Mouse (Mus musculus): ENCODE measurements around the gene Pde11a. TPM values are rescaled to one million over a fixed set of nuclear protein-coding genes. Genes with fewer than 3 reads are reported as not detected.

Pde11a gene
- polyA plus RNA-seq, 1 experiment from 2014 or later, result 0.28 TPM

DNA sequence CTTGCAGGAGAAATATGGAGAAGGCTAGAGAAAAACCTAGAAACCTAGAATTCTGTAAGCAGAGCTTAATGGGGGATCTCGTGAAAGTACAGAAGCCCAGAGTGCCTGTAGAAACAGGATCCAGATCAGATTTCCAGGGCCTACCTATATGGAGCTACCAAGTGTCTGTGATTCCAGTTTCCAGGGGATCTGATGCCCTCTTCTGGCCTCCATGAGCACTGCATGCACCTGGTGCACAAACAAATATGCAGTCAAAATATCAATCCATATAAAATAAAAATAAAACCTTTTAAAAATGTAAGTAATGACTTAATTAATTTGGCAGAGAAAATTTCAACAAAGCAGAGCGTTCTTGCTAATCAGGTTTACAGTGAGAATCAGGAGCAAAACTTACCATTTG is 23.5 kb upstream of the Pde11a start:
- no peak overlapping the region for H3K4me3 ChIP-seq
- 39% methylated on average over 2 of the region's 2 CpGs for WGBS
- no peak overlapping the region for H3K9ac ChIP-seq
- no peaks in the 10 kb centered on the region for H3K9me3 ChIP-seq
- H3K36me3 ChIP-seq, result no peaks in the 10 kb centered on the region
- H3K27me3 ChIP-seq, result no peaks in the 10 kb centered on the region
- H3K27ac ChIP-seq, result no peak overlapping the region
- H3K4me1 ChIP-seq, result no peaks in the 10 kb centered on the region
- no peak overlapping the region for H3K4me2 ChIP-seq
- no peak for ATAC-seq (ENCODE audit: insufficient number of reproducible peaks, insufficient read depth, low FRiP score, low TSS enrichment, low read depth)

DNA sequence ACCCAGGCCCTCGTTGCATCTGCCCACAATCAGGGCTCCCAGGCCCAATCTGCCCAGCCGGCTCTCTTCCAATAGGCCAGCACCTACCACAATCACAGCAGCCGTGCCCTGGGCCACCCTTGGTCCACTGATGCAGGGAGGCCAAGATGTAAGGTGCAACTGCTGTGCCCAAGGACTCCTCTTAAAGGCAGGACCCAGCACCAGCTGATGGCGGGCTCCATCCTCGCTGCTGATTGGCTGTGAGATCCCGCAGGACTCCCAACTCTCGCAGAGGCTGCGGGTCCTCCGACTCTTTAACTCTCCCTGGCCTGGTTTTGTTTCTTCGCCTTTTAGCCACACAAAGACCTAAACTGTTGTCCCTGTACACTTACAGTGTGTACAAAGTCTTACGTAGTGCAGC is 21.7 kb upstream of the Pde11a start, which contains the start of gene Cyct:
Cyct (minus strand) TSS at position 225 of the 400 bp plus-strand sequence.
- ATAC-seq (ENCODE audit: insufficient number of reproducible peaks, insufficient read depth, low FRiP score, low TSS enrichment, low read depth), result no peak
- Histone ChIP-seq H3K27ac (no peak within 1 kb of the TSS), H3K4me3 (no peak within 1 kb of the TSS), H3K9ac (no peak within 1 kb of the TSS), H3K9me3 (no peaks in the 10 kb centered on the region), H3K36me3 (no peaks in the 10 kb centered on the region), H3K4me1 (no peaks in the 10 kb centered on the region), H3K27me3 (no peaks in the 10 kb centered on the region), H3K4me2 (no peak within 1 kb of the TSS)
- 86% methylated on average over 11 of the region's 11 CpGs for WGBS

DNA sequence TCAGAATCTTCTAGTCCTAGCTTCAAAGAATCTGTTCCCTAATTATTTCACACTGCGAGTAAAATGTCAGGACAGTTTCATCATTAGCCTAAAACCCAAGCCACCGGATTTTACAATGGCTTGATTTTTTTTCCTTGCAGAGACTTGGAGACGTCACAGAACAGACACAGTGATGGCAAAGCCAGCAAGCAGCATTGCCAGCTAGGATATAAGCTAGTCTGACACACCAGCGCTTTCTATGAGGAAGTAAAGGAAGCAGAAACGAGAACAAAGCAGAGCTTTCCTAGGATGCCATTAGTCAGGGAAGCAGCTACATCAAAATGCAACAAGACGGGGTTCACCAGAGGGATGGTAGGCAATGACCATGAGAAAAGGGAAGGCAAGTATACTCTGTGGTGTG is 9.3 kb upstream of the Pde11a start:
- no peaks in the 10 kb centered on the region for H3K9me3 ChIP-seq
- H3K4me2 ChIP-seq, result no peak overlapping the region
- no peak overlapping the region for H3K27ac ChIP-seq
- H3K36me3 ChIP-seq, result no peaks in the 10 kb centered on the region
- 75% methylated on average over 6 of the region's 6 CpGs for WGBS
- H3K4me3 ChIP-seq, result no peak overlapping the region
- H3K4me1 ChIP-seq, result no peaks in the 10 kb centered on the region
- no peaks in the 10 kb centered on the region for H3K27me3 ChIP-seq
- no peak for ATAC-seq (ENCODE audit: insufficient number of reproducible peaks, insufficient read depth, low FRiP score, low TSS enrichment, low read depth)
- no peak overlapping the region for H3K9ac ChIP-seq

DNA sequence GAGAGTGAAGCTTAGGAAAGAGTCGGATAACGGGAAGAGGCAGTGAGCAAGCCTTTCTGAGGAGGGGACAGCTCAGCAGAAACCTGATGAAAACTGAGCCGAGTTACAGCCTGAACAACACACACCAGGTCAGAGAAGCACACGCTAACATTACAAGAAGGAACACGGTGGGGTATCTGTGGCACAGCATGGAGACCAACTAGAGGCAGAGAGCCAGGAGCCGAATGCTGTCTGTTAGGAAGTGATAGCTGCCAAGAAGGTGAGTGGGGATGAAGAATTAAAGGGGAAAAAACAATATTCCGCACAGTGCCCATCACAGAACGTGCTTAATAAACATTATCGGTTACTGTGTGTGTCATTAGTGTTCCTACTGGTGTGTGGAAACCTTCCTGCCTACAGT is 3.6 kb upstream of the Pde11a start:
- Histone ChIP-seq H3K36me3 (no peaks in the 10 kb centered on the region), H3K27me3 (peaks cover 26% of the 10 kb centered on the region), H3K4me2 (no peak overlapping the region), H3K9me3 (no peaks in the 10 kb centered on the region), H3K4me1 (peaks cover 9% of the 10 kb centered on the region), H3K27ac (no peak overlapping the region), H3K4me3 (no peak overlapping the region), H3K9ac (no peak overlapping the region)
- WGBS, result 90% methylated on average over 9 of the region's 9 CpGs
- no peak for ATAC-seq (ENCODE audit: insufficient number of reproducible peaks, insufficient read depth, low FRiP score, low TSS enrichment, low read depth)

DNA sequence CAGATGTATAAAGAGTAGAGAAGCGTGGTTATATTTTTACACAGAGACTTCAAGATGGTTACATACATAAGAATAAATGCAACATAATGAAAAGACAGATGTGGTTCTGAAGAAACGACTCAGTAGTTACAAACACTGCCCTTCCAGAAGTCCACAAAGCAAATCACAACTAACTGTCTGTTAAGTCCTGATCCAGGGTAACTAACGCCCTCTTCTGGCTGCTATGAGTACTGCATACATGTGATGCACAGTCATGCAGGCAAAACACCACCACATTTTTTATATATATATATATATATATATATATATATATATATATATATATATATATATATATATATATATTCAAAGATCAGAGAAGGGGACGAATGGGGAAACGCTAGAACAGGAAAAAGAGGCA is 4.0 kb downstream of the Pde11a start:
- no peak for ATAC-seq (ENCODE audit: insufficient number of reproducible peaks, insufficient read depth, low FRiP score, low TSS enrichment, low read depth)
- Histone ChIP-seq H3K4me3 (no peak overlapping the region), H3K36me3 (no peaks in the 10 kb centered on the region), H3K4me1 (peaks cover 9% of the 10 kb centered on the region), H3K9ac (no peak overlapping the region), H3K27me3 (peaks cover 33% of the 10 kb centered on the region), H3K27ac (no peak overlapping the region), H3K4me2 (no peak overlapping the region), H3K9me3 (no peaks in the 10 kb centered on the region)
- 73% methylated on average over 5 of the region's 5 CpGs for WGBS

DNA sequence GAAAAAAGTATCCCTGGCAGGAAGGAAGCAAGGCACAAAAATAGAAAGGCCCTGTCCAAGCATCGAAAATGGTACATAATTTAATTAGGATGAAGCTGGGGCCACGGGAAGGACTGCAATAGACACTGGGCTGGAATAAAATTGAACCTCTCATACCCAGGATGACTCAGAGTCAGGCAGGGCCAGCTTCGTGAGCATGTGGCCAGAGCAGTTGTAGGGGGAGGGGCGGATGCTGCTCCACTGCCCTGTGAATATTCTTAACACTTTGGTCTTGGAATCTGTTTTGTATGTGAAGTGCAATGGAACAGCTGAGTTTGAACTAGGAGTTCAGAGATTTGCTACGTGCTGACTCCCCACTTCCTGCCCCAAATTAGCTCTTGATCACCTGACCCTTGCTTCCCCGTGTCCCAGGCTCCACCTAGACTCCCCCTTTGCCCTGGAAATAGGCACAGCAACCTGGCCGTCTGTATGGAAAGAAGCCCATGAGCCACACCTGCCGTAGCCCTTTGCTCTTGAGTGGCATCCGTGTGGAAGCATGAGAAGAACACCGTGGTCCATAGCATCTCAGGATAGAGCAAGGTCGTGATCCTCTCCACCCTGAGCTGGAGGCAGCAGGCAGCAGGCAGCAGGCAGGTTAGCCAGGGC is 6.3 kb downstream of the Pde11a start:
- no peak overlapping the region for H3K27ac ChIP-seq
- H3K4me2 ChIP-seq, result no peak overlapping the region
- no peaks in the 10 kb centered on the region for H3K4me1 ChIP-seq
- no peaks in the 10 kb centered on the region for H3K36me3 ChIP-seq
- no peak for ATAC-seq (ENCODE audit: insufficient number of reproducible peaks, insufficient read depth, low FRiP score, low TSS enrichment, low read depth)
- peaks cover 11% of the 10 kb centered on the region; the same call in 1 of the 2 replicates for H3K27me3 ChIP-seq
- no peaks in the 10 kb centered on the region for H3K9me3 ChIP-seq
- no peak overlapping the region for H3K9ac ChIP-seq
- WGBS, result 67% methylated on average over 11 of the region's 11 CpGs
- H3K4me3 ChIP-seq, result no peak overlapping the region

DNA sequence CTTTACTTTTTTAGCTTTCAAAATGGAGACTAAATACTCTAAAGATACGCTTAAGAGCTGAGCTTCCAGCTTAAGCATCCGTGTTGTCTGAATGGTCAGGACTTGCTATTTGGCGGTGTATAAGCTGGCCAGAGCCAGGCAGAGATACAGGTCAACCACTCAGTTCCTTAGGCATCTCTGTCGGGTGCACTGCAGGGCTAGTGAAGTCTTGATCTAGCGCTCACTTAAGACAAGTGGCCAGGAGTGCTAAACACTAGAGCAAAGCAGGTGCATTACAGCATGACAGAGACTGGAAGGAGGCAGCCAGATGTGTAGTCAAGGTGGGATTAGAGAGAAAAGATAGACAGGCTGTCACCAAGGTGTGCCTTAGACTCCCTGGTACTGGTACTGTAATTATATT is 8.5 kb downstream of the Pde11a start:
- WGBS, result 89% methylated on average over 5 of the region's 5 CpGs

DNA sequence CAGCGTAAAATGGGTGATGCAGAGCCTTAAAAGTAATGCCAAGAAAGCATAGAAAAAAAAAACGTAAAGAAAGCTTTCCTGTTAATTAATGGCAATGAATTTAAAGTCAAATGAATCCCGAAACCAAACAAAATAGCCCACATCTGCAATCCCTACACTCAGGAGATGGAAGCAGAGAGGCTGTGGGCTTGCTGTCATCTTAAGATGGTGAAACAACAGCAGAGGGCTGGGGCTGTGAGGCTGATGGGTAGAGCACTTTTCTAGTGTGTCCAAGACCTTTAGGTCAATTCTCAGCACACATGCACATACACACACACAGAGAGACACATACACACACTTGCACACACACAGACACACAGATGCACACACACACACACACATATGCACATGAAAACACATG is 12.4 kb downstream of the Pde11a start:
- Histone ChIP-seq H3K4me3 (no peak overlapping the region), H3K4me2 (no peak overlapping the region), H3K9ac (no peak overlapping the region), H3K27me3 (no peaks in the 10 kb centered on the region), H3K36me3 (no peaks in the 10 kb centered on the region), H3K9me3 (no peaks in the 10 kb centered on the region), H3K4me1 (peaks cover 3% of the 10 kb centered on the region; the same call in 1 of the 2 replicates), H3K27ac (no peak overlapping the region)
- 85% methylated on average over 3 of the region's 3 CpGs for WGBS
- no peak for ATAC-seq (ENCODE audit: insufficient number of reproducible peaks, insufficient read depth, low FRiP score, low TSS enrichment, low read depth)

More for the DNA sequence above, 8.5 kb downstream of the Pde11a start:
- ATAC-seq (ENCODE audit: insufficient number of reproducible peaks, insufficient read depth, low FRiP score, low TSS enrichment, low read depth), result no peak
- H3K4me2 ChIP-seq, result no peak overlapping the region
- H3K27ac ChIP-seq, result no peak overlapping the region
- H3K36me3 ChIP-seq, result no peaks in the 10 kb centered on the region
- no peaks in the 10 kb centered on the region for H3K27me3 ChIP-seq
- H3K9ac ChIP-seq, result no peak overlapping the region
- H3K4me3 ChIP-seq, result no peak overlapping the region
- no peaks in the 10 kb centered on the region for H3K4me1 ChIP-seq
- no peaks in the 10 kb centered on the region for H3K9me3 ChIP-seq

DNA sequence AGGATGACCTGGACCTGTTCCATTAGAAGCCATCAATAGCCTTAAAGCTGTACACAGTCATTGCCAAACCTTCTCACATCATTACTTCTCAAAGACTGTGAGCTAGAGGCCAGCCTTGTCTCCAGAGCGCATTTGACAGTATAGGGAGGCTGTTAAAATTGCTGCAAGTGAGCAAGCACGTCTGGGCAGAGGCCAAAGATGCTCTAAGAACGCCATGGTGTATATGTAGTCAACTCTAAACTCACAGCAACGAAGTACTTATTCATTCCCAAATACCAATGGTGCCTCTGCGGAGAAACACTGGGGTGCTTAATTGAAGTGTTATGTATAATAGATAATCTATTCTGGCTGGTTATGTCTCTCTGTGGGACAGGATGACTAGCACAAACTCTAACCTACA is 14.1 kb downstream of the Pde11a start:
- ATAC-seq (ENCODE audit: insufficient number of reproducible peaks, insufficient read depth, low FRiP score, low TSS enrichment, low read depth), result no peak
- no peak overlapping the region for H3K4me3 ChIP-seq

DNA sequence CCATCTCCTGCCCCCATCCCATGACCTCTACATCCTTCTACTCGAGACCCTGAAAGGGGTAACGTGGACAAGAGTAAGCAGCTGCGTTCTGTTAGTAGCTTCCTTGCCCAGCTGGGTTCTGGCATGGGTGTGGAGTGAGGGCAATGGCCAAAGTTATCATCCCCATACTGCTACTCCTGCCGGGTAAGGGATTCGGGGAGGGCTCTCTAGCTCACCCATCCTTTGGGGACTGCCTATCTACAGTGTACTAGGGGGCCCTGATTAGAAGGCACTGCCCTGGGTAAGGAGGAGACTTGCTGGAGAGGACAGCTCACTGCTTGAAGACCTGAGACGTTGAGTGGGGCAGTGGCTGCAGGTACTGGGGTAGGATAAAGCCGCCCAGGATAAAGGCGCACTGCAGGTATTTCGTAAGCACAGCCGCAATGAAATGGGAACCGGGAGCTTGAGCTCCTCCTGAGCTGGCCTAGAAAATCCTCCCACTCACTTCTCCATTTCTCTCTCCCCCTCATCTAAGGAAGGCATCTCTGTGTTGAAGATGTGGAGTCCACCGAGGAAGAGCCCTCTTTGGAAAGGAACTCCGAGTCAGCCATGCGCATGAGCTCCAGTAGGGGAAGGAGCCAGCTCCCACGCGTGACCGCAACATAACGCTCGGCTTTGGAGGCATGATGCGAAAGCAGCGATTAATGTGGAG is 15.2 kb downstream of the Pde11a start:
- no peaks in the 10 kb centered on the region for H3K36me3 ChIP-seq
- H3K27me3 ChIP-seq, result no peaks in the 10 kb centered on the region
- no peak overlapping the region for H3K9ac ChIP-seq
- H3K4me1 ChIP-seq, result peaks cover 3% of the 10 kb centered on the region; the same call in 1 of the 2 replicates
- no peak overlapping the region for H3K4me3 ChIP-seq
- no peak overlapping the region for H3K4me2 ChIP-seq
- no peaks in the 10 kb centered on the region for H3K9me3 ChIP-seq
- no peak for ATAC-seq (ENCODE audit: insufficient number of reproducible peaks, insufficient read depth, low FRiP score, low TSS enrichment, low read depth)
- WGBS, result 82% methylated on average over 21 of the region's 21 CpGs
- H3K27ac ChIP-seq, result no peak overlapping the region

More for the DNA sequence above, 14.1 kb downstream of the Pde11a start:
- H3K27me3 ChIP-seq, result no peaks in the 10 kb centered on the region
- H3K36me3 ChIP-seq, result no peaks in the 10 kb centered on the region
- H3K27ac ChIP-seq, result no peak overlapping the region
- H3K9me3 ChIP-seq, result no peaks in the 10 kb centered on the region
- peaks cover 3% of the 10 kb centered on the region; the same call in 1 of the 2 replicates for H3K4me1 ChIP-seq
- 85% methylated on average over 5 of the region's 5 CpGs for WGBS
- no peak overlapping the region for H3K9ac ChIP-seq
- no peak overlapping the region for H3K4me2 ChIP-seq

DNA sequence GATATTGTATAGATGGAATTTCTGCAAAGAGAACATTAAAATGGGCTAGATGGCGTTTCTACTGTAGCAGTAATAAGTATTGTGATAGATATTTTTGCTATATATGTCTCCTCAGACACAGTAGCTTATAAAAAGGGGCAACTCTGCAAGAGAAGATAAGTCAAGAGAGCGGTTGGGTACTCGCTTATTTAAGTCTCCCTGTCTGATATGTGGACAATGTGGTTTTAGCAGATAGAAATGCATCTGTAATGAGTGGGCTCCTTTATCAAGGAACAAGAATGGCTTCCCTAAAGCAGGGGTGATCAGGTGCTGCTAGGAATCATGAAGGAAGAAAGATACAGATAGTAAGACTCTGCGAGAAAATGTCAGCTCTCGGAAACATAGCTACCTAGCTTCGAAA is 18.2 kb downstream of the Pde11a start:
- H3K4me3 ChIP-seq, result no peak overlapping the region
- no peaks in the 10 kb centered on the region for H3K9me3 ChIP-seq
- H3K27me3 ChIP-seq, result no peaks in the 10 kb centered on the region
- H3K4me2 ChIP-seq, result no peak overlapping the region
- WGBS, result 89% methylated on average over 6 of the region's 6 CpGs
- H3K36me3 ChIP-seq, result no peaks in the 10 kb centered on the region
- peaks cover 3% of the 10 kb centered on the region; the same call in 1 of the 2 replicates for H3K4me1 ChIP-seq
- H3K9ac ChIP-seq, result no peak overlapping the region
- ATAC-seq (ENCODE audit: insufficient number of reproducible peaks, insufficient read depth, low FRiP score, low TSS enrichment, low read depth), result no peak
- no peak overlapping the region for H3K27ac ChIP-seq

DNA sequence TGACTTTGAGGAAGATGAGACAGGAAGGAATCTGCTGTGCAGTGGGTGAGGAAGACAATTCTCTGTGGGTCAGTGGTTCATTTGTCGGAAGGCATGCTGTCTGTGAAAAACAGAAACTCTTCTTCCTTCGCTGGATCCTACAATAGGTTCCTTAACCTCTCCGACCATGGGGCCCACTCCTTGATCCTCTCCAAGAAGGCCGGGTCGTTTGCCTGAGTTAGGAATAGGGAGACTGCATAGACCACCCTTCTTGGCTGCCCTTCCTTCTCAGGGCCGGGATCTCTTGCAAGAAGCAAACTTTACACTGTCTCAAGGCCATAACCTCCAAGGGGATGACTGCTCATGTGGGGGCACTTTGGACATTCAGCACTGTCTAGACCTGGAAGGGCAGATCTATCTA is 19.3 kb downstream of the Pde11a start:
- H3K27ac ChIP-seq, result no peak overlapping the region
- no peak overlapping the region for H3K4me2 ChIP-seq
- WGBS, result 89% methylated on average over 6 of the region's 6 CpGs
- H3K36me3 ChIP-seq, result no peaks in the 10 kb centered on the region
- H3K27me3 ChIP-seq, result no peaks in the 10 kb centered on the region
- ATAC-seq (ENCODE audit: insufficient number of reproducible peaks, insufficient read depth, low FRiP score, low TSS enrichment, low read depth), result no peak
- no peaks in the 10 kb centered on the region for H3K9me3 ChIP-seq
- no peak overlapping the region for H3K9ac ChIP-seq
- no peak overlapping the region for H3K4me3 ChIP-seq
- H3K4me1 ChIP-seq, result peaks cover 3% of the 10 kb centered on the region; the same call in 1 of the 2 replicates
